Mouse (Mus musculus): ENCODE results near the gene 4930544D05Rik. TPM values are rescaled to one million over a fixed set of nuclear protein-coding genes. Genes with fewer than 3 reads are reported as not detected.

Gene 4930544D05Rik
- polyA plus RNA-seq, 1 experiment from 2014 or later: 0.23 TPM

DNA sequence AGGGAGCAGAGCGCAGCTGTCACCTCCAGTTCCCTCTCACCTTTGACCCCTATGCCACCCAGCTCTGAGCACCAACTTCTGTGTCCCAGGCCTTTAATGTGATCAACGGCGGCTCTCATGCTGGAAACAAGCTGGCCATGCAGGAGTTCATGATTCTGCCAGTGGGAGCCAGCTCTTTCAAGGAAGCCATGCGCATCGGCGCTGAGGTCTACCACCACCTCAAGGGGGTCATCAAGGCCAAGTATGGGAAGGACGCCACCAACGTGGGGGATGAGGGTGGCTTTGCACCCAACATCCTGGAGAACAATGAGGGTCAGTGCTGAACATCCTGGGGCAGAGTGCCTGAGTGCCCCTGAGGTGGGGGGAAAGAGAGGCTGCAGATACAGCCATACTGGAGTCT lies 44.9 kb downstream of the 4930544D05Rik start:
- no peaks in the 10 kb centered on the region for H3K9me3 ChIP-seq
- no peak overlapping the region for H3K4me2 ChIP-seq
- 85% methylated on average over 8 of the region's 8 CpGs for WGBS
- peaks cover 33% of the 10 kb centered on the region for H3K36me3 ChIP-seq
- H3K27me3 ChIP-seq (replicated peaks): no peaks in the 10 kb centered on the region
- H3K27ac ChIP-seq: no peak overlapping the region
- no peak for ATAC-seq (ENCODE audit: insufficient read depth, low FRiP score, low read depth)
- peaks cover 26% of the 10 kb centered on the region for H3K4me1 ChIP-seq
- H3K4me3 ChIP-seq (replicated peaks): no peak overlapping the region
- H3K9ac ChIP-seq: no peak overlapping the region

DNA sequence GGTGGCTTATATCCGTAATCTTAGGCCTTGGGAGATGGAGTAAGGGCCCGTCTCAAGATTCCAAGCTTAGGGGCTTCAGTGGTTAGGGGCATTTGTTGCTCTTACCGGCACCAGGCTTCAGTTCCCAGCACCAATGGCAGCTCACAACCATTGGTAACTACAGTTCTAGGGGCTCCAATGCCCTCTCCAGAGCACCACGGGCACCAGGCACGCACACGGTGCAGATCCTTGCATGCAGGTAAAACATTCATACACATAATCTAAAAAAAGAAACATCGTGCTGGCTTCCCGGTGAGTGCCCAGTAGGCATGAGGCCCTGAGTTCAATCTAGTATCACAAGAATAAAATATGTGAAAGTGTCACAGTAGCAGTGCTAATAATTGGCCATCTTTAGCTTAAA lies 47.5 kb downstream of the 4930544D05Rik start:
- Histone ChIP-seq H3K4me3 (replicated peaks) (no peak overlapping the region), H3K9ac (no peak overlapping the region), H3K9me3 (no peaks in the 10 kb centered on the region), H3K27me3 (replicated peaks) (no peaks in the 10 kb centered on the region), H3K36me3 (peaks cover 39% of the 10 kb centered on the region), H3K4me1 (peaks cover 20% of the 10 kb centered on the region), H3K4me2 (no peak overlapping the region), H3K27ac (no peak overlapping the region)
- 92% methylated on average over 8 of the region's 8 CpGs for WGBS
- ATAC-seq (ENCODE audit: insufficient read depth, low FRiP score, low read depth): no peak

DNA sequence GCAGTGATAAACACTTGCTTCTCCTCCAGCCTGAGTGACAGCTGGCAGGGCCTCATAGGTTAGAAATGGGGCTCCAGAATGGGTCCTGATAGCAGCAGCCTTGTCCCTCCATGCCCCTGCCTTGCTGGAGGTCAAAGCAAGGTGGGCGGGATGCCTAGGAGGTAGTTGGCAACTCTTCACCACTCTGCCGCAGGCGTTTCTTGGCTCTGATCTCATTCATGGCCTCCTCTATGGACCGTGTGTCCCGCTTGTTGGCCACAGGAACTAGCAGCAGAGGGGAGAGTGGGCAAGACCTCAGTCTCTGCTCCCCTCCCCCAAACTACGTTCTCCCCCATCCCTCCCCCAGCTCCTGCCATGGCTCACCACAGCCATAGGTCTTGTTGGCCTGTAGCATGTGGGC lies 48.3 kb downstream of the 4930544D05Rik start:
- Histone ChIP-seq H3K4me2 (no peak overlapping the region), H3K9me3 (no peaks in the 10 kb centered on the region), H3K36me3 (peaks cover 39% of the 10 kb centered on the region), H3K27ac (no peak overlapping the region), H3K9ac (no peak overlapping the region), H3K4me1 (peaks cover 15% of the 10 kb centered on the region), H3K4me3 (replicated peaks) (no peak overlapping the region), H3K27me3 (replicated peaks) (no peaks in the 10 kb centered on the region)
- whole genome bisulfite sequencing: 94% methylated on average over 6 of the region's 6 CpGs
- no peak for ATAC-seq (ENCODE audit: insufficient read depth, low FRiP score, low read depth)

DNA sequence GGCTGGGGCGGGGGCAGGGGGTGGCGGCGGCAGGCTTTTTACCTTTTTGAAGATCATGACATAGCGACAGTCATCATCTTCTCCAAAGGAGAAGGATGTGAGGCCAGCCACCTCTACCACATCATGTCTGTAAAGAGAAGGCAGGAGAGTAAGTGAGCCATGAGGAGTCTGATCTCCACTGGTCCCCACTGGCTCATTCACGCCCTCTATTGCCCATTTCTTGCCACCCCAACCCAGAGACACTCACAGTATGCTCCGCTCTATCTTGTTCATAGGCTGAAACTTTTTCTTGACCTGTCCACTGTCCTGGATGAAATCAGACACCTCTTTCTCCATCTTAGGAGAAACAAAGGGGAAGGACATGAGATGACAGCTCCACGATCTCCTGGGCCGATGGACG lies 49.1 kb downstream of the 4930544D05Rik start:
- Histone ChIP-seq H3K4me2 (no peak overlapping the region), H3K9ac (no peak overlapping the region), H3K27me3 (replicated peaks) (no peaks in the 10 kb centered on the region), H3K27ac (no peak overlapping the region), H3K4me1 (peaks cover 15% of the 10 kb centered on the region), H3K4me3 (replicated peaks) (no peak overlapping the region), H3K36me3 (peaks cover 39% of the 10 kb centered on the region), H3K9me3 (no peaks in the 10 kb centered on the region)
- no peak for ATAC-seq (ENCODE audit: insufficient read depth, low FRiP score, low read depth)
- 91% methylated on average over 9 of the region's 9 CpGs for WGBS

Other genes starting within 250 kb of the 4930544D05Rik start
- 31.5 and 33.8 TPM in 2 replicates for gene Pelp1, start 205.8 kb upstream of the 4930544D05Rik start, polyA plus RNA-seq (2015; fragmentation: Nextera tagmentation; extraction: Ambion mirVana)
- gene Arrb2, start 183.2 kb upstream of the 4930544D05Rik start, polyA plus RNA-seq (2015; fragmentation: Nextera tagmentation; extraction: Ambion mirVana): 15.0 and 19.4 TPM in 2 replicates
- 36.1 and 40.6 TPM in 2 replicates for gene Med11, start 163.9 kb upstream of the 4930544D05Rik start, polyA plus RNA-seq (2015; fragmentation: Nextera tagmentation; extraction: Ambion mirVana)
- 0.73 and 0.75 TPM in 2 replicates for gene Zmynd15, start 156.4 kb upstream of the 4930544D05Rik start, polyA plus RNA-seq (2015; fragmentation: Nextera tagmentation; extraction: Ambion mirVana)
- 7.3 and 8.8 TPM in 2 replicates for gene Cxcl16, start 155.9 kb upstream of the 4930544D05Rik start, polyA plus RNA-seq (2015; fragmentation: Nextera tagmentation; extraction: Ambion mirVana)
- gene Tm4sf5, start 110.6 kb upstream of the 4930544D05Rik start, polyA plus RNA-seq (2015; fragmentation: Nextera tagmentation; extraction: Ambion mirVana): 65.0 and 71.2 TPM in 2 replicates
- gene Vmo1, start 101.2 kb upstream of the 4930544D05Rik start, polyA plus RNA-seq (2015; fragmentation: Nextera tagmentation; extraction: Ambion mirVana): 0.62 TPM in 1 of 2 replicates, not detected in the other
- gene Gltpd2, start 96.7 kb upstream of the 4930544D05Rik start, polyA plus RNA-seq (2015; fragmentation: Nextera tagmentation; extraction: Ambion mirVana): 2.1 and 3.3 TPM in 2 replicates
- gene Psmb6, start 90.5 kb upstream of the 4930544D05Rik start, polyA plus RNA-seq (2015; fragmentation: Nextera tagmentation; extraction: Ambion mirVana): 689 and 690 TPM in 2 replicates
- gene Gm40193, start 82.9 kb upstream of the 4930544D05Rik start, polyA plus RNA-seq (2015; fragmentation: Nextera tagmentation; extraction: Ambion mirVana): not detected in 2 replicates
- 12.9 and 13.7 TPM in 2 replicates for gene Pld2, start 75.8 kb upstream of the 4930544D05Rik start, polyA plus RNA-seq (2015; fragmentation: Nextera tagmentation; extraction: Ambion mirVana)
- gene Mink1, start 53.0 kb upstream of the 4930544D05Rik start, polyA plus RNA-seq (2015; fragmentation: Nextera tagmentation; extraction: Ambion mirVana): 14.9 and 15.9 TPM in 2 replicates
- gene Chrne, start 3.4 kb downstream of the 4930544D05Rik start, polyA plus RNA-seq (2015; fragmentation: Nextera tagmentation; extraction: Ambion mirVana): not detected in 2 replicates
- gene Gp1ba, start 23.3 kb downstream of the 4930544D05Rik start, polyA plus RNA-seq (2015; fragmentation: Nextera tagmentation; extraction: Ambion mirVana): 0.09 and 0.19 TPM in 2 replicates
- gene Rnf167, start 31.4 kb downstream of the 4930544D05Rik start, polyA plus RNA-seq (2015; fragmentation: Nextera tagmentation; extraction: Ambion mirVana): 97.2 and 108 TPM in 2 replicates
- gene Slc25a11, start 31.6 kb downstream of the 4930544D05Rik start, polyA plus RNA-seq (2015; fragmentation: Nextera tagmentation; extraction: Ambion mirVana): 150 and 151 TPM in 2 replicates
- 1,701 and 2,042 TPM in 2 replicates for gene Pfn1, start 38.8 kb downstream of the 4930544D05Rik start, polyA plus RNA-seq (2015; fragmentation: Nextera tagmentation; extraction: Ambion mirVana)
- 13.9 and 16.6 TPM in 2 replicates for gene Eno3, start 41.4 kb downstream of the 4930544D05Rik start, polyA plus RNA-seq (2015; fragmentation: Nextera tagmentation; extraction: Ambion mirVana)
- gene Spag7, start 53.6 kb downstream of the 4930544D05Rik start, polyA plus RNA-seq (2015; fragmentation: Nextera tagmentation; extraction: Ambion mirVana): 152 and 156 TPM in 2 replicates
- gene Camta2, start 72.3 kb downstream of the 4930544D05Rik start, polyA plus RNA-seq (2015; fragmentation: Nextera tagmentation; extraction: Ambion mirVana): 13.0 and 15.5 TPM in 2 replicates
- gene Inca1, start 84.3 kb downstream of the 4930544D05Rik start, polyA plus RNA-seq (2015; fragmentation: Nextera tagmentation; extraction: Ambion mirVana): 1.1 and 1.4 TPM in 2 replicates
- gene Kif1c, start 84.7 kb downstream of the 4930544D05Rik start, polyA plus RNA-seq (2015; fragmentation: Nextera tagmentation; extraction: Ambion mirVana): 4.2 and 4.6 TPM in 2 replicates
- 5.5 and 6.9 TPM in 2 replicates for gene Zfp3, start 148.4 kb downstream of the 4930544D05Rik start, polyA plus RNA-seq (2015; fragmentation: Nextera tagmentation; extraction: Ambion mirVana)
- 0.35 and 0.61 TPM in 2 replicates for gene Scimp, start 196.7 kb downstream of the 4930544D05Rik start, polyA plus RNA-seq (2015; fragmentation: Nextera tagmentation; extraction: Ambion mirVana)
- gene Rabep1, start 228.9 kb downstream of the 4930544D05Rik start, polyA plus RNA-seq (2015; fragmentation: Nextera tagmentation; extraction: Ambion mirVana): 36.8 and 41.1 TPM in 2 replicates